Mouse (Mus musculus) urinary bladder, adult 2 months (tissue): Measurements from ENCODE around the gene Cebpg. TPM values are rescaled to one million over a fixed set of nuclear protein-coding genes. Genes with fewer than 3 reads are reported as not detected.

Source experiments
- DNase-seq: peaks from one replicate; pipeline ENCODE4 v3.0.0; 2022; ENCODE audit warnings: low spot score
- polyA plus RNA-seq: library from polyadenylated mRNA; depleted of rRNA; stranded (reverse); fragments of >200 nt; gene quantifications from 2 replicates; pipeline ENCODE4 v1.2.3, GENCODE M21; 2012

Cebpg gene
- polyA plus RNA-seq, 1 experiment: 30.3 TPM

DNA sequence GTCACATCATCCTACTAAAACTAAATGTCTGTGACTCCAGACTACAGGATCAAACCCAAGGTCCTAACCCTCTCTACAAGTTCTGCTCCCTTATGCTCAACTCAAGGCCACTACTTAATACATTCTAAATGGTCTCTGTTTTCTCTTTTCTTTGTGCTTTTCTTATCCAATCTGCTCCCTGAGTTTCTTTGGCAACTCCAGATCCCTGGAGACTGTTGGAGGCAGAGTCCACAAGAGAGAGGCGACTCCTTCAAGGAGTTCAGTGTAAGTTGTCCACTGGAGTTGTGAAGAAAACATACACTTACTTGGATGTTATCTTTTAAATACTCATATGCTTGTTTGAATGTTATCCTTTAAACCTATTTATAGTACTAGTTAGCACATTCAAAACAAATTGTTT, 2.1 kb downstream of the Cebpg start:
- no peak for DNase-seq

DNA sequence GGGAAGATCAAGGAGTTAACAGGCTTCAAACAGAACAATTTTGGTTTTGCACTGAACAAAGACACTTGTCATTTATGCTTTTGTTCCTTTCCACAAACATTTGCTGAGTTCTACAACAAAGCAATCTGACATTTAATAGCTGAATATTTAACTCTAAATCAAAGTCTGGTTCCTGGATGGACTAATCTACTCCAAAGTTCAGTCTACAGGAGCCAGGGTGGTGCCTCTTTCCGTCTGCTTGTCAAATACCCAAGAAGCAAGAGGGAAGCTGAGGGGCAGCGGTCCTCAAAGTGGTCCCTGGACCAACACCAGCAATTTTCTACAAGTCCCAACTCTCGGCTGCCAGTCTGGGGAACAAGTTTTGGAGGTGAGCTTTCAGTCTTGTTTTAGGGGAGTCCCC, 3.2 kb downstream of the Cebpg start:
- DNase-seq: no peak

DNA sequence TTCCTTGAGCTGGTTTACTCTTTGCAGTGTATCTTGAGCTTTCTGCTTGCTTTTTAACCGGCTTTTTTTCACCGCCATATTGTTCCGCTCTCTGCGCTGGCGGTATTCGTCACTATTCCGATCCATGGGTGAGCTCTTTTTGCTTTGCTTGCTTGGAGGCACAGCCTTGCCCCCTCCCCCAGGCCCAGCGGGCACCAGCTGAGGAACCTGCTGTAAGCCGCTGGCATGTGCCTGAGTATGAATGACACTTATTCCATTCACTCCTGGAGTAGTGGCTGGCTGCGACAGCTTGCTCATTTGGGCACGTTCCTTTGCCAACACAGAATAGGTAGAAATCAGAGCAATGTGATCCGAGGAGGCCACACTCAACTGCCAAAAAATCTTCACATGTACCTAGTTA, 5.8 kb downstream of the Cebpg start:
- DNase-seq: no peak

DNA sequence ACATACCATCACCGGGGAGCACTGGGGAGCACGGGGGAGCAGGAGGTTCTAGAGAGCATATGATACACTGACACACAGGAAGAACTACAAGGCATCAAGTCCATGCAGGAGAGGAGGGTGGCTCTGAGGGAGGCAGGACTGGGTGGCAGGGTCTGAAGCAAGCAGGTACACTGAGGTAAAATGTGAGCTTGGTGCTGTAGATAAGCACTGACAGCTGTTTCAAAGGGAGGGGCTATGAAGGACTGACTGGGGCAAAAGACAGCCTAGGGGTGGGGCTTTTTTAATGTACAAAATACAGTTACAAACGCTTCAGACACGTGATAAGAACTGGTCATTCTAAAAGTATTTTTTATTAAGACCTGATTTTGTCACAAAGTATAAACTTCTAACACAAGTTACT, 10.3 kb downstream of the Cebpg start:
- no peak for DNase-seq

DNA sequence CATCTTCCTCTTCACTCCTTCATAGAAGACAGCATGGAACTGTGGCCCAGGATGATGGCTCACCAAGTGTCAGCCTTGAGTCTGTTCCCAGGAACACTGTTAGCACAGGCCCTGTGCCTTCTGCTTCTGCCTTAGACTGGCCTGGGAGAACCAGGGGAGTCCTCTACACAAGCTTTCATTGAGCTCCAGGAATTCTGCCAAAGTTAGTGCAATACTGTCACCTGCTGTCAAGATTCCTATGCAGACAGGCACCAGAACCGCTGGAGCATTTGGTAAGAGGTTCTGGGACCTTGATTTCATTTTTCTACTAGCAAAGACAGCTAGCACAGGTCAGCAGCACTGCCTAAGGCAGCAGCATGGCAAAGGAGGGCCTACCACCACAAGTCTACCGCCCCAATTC, 11.7 kb downstream of the Cebpg start:
- no peak for DNase-seq

DNA sequence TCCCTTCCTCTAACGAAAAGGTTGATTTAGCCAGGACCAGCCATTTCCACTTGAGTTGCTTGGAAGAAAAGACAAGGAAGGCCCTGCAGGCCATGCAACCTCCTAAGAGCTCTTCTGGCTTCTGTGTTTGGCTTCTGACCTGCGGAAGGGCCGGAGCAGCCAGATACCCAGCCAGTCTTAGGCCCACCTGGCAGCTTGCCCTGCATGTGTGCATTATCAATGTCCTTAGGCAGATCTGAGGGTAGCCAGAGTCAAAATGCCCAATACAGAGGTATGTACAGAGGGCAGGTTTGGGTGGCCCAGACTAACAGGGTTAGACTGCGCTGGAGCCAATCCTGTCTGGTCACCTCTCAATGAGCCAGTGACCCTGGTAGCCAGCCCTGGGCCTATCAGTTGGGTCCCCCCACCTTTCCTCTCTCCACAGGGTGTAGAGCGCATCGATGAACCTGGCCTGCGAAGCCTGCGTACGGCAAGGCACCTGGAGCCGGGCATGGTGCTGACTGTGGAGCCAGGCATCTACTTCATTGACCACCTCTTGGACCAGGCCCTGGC, 13.0 kb downstream of the Cebpg start:
- DNase-seq: no peak

DNA sequence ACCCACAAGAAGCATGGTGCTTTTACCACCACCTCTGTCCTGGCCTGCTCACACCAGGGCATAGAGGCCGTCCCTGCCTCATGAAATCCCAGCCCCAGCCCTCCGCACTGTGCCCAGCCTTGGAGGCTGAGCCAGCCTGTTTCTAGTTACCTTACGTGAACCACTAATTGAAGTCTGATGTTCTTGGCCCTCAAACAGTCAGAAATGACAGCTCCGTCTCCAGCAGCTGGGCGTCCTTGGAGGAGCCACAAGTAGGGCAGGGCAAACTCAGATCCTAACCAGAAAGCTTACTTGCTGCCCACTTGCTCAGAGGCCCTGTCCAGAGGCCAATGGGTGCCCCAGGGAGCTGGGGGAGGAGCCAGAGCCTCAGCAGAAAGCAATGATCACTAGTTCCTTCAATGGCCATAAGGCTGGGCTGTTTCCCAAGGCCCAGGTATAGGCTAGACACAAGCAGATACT, 13.6 kb downstream of the Cebpg start:
- no peak for DNase-seq

DNA sequence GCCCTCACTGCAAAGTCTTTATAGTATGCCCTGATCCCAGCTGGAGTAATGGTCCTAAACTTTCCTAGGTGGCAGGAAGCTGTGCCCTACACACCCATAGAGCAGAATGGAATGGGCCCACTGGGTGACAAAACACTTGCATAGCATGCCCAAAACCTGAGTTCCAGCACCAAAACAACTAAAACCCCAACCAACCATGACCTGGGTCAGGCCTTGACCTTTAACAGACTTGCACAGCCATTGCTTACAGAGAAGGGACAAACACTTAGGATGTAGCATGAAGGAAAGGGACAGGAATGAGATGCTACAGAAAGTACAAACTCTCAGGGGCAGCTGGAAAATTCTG, 14.2 kb downstream of the Cebpg start:
- DNase-seq: no peak

DNA sequence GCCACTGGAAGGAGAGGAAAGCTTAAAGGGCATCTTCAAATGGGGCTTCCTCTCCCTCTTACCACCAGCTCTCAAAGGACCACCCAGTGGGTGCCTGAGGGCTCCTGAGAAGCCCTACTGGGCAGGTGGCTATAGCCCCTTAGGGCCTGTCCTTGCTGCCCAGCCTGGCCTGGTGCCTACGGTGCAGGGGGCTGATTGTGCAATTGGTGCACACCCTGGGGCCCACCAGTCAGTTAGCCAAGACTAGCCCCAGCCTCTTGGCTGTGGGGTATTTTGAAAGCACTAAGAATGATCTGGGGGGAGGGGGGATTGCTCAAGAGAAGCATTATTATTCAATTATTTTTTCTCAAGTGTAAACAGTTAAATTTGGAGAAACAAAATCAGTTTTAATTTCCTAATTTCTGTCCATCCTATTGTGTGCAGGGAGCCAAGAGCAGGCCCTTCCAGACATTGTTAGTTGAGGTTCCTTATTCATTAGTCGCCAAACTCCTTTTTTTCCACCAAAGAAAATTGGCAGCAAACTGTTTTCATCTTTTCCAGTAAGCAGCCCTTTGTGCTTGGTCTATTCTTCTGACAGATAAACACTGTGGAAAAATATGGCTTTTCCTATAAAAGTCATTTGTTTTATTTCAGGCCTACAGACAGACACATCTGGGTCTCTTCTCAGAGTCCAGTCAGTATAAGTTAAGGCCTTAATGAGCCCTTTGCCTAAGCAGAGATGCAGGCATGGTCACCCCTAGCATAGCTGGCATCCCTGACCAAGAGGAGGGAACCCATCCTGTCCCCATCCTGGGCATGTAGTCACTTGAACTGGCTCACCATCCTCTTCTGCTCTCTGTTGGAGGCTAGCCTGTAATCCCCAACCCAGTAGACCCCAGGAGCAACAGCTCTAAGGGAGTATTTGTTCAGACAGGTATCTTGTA, 14.8 kb downstream of the Cebpg start:
- no peak for DNase-seq

DNA sequence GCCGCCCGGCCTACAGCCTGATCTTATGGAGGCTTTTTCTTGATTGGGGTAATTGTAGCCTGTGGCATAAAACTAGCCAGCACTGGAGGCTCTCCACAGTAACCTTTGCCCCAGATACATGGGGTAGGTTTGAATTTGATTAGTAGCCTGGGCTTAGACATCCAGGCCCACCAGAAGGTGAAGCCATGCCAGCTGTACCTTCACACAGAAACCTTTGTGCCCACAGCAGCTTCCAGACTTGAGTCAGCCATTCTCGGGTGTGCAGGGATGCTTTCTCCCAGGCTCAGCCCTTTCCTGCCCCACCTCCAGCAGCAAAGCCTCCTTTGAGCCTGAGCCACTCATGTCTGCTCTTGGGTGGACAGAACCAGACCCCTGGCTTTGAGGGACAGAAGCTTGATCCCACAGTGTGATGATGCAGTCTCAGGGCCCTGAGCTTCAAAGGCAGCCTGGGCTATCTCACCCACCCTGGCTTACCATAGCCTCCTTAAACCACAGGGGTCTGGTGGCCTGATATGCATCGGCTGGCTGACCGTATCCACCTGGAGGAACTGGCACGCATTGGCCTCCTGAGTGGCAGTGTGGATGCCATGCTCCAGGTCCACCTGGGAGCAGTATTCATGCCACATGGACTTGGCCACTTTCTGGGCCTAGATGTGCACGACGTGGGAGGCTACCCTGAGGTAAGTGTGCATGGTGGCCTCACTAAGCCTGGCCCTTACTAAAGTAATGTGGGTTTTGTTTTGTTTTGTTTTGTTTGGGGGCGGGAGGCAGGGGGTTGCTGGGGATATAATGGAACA, 16.0 kb downstream of the Cebpg start:
- no peak for DNase-seq

DNA sequence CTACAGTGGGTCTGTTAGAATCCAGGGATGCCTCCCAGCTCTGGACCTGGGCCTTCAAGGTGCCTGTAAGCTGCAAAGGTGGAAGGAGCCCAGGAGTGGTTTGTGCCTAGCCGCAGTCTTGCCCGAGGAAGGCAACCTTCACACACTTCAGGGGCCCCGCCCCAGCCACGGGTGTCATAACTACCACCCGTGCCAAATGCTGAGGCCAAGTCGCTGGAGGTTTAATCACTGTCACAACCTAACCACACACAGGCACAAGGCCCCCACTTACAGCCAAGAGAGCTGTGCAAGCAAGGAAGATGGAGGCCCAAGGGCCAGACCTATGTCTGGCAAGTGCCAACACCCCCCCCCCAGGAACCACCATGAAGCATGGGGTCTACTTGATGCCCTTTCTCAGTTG, 19.0 kb downstream of the Cebpg start:
- DNase-seq: no peak

DNA sequence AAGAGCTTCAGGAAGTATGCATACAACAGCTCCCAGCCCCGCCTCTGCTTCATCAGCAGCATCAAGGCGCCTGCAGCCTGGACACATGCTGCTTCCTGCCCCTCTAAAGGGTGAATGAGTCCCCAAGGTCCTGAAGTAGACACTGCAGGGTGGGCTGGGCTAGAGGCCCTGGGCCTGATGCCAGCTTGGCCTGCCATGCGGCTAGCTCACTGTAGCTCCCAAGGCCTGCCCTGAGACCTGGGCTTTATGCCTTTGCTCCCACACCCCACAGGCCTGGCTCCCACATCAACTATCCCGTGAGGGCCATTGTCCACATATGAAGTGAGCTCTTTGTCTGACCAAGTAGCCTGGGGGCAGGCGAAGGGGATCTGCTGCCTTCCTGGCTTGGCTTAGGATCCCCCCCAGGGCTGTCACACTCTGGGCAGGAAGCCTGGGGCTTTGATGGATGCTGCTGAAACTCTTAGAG, 20.1 kb downstream of the Cebpg start:
- DNase-seq: no peak

DNA sequence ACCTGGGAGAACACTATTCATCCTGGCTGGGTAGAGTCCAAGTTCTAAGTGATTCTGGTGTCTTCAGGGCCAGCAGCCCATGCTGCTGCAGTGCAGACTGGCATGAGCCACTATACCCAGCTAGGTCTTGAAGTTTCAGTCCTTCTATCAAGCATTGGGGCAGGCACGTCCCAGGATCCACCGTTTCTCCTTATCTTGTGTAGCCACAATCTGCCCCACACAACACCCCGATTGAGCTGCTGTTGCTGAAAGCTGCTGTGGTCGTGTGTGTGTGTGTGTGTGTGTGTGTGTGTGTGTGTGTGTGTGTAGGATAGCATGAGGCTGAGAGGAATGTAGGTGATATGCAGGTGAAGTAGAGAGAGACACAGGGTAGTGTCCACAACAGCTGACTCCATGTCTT, 20.8 kb downstream of the Cebpg start:
- DNase-seq: no peak

DNA sequence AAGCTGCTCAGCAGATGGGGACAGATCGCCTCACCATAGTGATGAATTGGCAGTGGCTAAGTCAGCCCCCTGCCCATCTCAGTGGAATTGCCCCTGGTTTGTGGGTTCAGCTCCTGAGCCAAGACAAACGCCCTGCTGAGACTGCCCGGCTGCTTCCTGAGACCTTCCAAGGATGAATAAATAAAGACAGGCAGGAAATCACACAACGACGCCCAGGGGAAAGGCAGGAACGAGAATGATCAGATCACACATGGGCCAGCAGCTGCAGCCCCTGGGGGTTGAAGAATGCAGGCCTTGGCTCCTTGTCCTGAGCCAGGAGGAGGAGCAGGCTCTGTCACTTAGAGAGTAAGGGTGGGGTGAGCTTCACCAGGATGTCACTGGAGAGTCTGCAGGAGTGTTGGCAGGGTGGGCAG, 21.2 kb downstream of the Cebpg start:
- no peak for DNase-seq

DNA sequence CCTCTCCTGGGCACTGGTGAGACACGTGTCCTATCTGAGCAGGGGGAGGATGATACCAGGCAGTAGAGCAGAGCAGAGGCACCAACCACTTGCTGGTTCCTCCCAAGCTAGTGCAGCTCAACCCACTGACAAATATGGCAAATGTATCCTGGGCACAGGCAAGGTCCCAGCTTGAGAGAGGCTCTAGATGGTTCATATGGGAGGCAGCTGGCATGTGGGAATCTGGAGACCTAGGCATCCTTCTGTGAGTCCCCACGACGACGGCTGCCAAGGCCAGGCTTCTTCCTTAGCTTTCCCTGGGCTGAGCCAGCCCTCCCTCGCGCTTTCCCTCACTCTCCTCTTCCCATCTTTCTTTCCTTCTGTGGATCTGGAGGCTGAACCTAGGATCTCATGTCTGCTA, 25.8 kb downstream of the Cebpg start:
- no peak for DNase-seq

DNA sequence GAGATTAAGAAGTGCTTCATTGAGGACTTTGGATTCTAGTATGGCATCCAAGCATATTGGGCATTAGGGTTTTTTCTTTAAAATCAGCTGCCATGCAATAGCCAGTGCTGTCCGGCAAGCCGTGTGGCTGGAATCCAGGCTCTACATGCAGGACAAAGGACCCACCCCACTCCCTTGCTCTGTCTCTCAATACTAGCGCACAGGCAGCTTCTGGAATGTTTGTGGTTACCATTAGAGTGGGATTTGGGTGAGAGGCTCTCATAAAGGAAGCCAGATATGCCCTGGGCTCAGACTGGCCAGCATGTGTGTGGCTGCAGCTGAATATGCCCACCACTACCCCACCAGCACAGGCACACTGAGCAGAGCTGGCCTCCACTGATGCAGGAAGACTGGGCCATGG, 26.7 kb downstream of the Cebpg start:
- no peak for DNase-seq

DNA sequence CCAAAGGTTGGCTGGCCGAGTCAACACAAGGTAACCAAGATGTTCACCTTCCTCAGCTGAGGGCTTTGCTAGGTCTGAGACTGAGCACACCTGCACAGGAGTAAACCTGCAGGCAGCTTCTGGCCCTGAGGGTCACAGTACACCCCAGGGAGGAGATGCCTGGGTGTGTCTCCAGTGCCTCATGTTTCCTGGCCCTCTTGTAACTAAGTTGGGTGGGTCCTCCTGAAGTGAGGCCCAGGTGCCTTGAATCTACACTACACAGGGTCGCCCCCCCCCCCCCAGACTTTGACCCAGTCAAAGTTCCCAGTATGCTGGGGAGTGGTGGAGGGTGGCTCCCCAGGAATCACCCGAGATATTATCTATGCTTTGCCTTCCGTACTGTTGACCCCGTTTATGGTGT, 27.1 kb downstream of the Cebpg start:
- DNase-seq: no peak

DNA sequence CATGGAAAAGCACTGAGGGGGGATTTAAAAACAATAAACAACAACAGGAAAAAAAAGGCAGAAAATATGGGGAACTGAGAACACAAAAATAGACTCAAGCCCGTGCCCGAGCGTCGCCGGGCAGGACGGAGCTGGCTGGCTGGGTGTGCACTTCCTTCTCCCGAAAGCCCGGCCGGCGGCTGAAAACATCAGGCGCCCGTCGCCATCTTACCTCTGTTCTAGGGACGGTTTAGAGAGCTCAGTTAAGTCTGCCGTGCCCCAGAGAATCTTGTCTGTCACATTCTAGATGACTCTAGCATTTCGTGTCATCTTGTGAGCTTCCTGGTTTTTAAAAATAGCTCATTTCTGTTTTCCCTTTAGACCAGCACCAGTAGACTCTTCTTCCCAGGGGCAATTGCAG, 27.8 kb downstream of the Cebpg start:
- no peak for DNase-seq

DNA sequence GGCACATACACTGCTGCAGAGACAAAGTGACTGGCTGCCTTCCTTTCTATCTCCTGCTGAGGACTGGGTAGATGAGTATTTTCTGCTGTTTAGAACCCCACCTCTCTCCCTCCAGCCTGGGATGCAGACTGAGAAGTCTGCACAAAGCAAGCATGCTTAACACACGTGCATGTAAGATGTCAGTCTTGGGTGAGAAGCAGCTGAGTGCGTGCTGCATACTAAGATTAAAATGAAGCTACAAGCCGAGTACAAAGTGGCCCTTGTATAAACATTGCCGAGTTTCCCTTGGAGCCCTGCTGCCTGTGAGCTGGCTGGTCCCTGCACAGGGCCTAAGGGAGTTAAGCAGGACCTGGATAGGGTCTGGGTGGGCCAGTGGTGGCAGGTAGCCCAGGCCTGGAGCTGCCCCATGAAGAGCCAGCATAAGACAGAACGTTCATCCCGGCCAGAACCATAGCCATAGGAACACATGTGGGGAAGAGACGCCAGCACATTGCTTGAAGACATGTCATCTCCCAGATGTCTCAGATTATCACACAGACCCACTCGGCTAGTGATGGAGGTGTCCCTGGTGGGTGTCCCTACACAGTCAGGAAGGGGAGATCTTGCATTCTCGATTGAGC, 28.5 kb downstream of the Cebpg start:
- no peak for DNase-seq

DNA sequence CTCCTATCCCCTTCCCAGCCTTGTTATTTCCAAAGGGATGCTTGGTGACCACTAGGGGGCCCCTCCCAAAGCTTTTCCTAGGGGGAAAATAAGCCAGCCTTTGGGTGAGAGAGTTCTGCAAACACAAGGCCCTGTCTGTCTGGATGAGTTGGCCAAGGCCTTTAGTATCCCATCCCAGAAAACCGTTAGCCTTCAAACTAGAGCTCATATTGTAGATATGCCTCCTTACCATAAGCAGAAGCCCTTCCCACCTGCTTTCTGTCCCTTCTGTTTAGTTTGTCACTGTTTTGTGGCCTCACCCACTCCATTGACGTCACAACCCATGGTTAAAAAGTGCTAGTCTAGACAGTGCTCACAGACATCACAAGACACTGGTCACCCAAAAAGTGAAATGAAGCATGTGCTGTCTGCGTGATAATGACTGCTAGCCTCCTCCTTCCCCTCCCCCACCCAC, 29.5 kb downstream of the Cebpg start:
- no peak for DNase-seq

DNA sequence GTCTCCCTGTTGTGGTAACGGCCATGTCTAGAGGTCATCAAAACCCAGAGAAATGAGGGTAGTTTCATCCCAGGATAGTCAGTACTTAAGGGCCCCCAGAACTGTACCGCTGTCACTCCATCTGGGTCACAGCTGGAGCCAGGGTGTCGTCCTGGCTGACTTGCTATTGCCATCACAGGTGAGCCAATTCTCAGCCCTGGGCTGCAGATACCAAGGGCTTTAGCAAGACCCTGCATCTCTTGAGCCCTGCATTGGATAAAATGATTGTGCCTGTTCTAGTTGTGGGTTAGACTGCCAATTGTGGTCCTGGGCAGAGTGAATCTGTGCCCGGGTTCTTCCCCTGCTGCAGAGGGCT, 30.1 kb downstream of the Cebpg start:
- no peak for DNase-seq
